14 mouse cellular contexts compared by ENCODE assay signal in the genomic region with DNA sequence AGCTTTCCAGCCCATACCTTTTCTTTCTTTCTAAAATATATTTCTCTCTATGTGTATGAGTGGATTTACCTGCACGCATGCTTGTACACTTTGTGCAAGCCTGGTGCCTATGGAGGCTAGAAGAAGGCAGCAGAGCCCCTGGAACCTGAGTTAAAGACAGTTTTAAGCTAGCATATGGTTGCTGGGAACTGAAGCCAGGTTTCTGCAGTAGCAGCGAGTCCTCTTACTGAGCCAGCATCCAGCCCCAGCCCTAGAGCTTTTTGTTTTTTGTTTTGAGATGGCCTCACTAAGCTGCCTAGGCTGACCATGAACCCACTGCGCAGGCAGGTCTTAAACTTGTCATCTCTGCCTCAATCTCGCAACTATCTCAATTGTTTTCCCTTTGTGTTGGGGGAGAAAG. TPM values are rescaled to one million over a fixed set of nuclear protein-coding genes. Genes with fewer than 3 reads are reported as not detected.
DNase-seq lines count a peak whose midpoint lies in the region; TF ChIP-seq lines count a peak whose summit lies in the region.
"Had no signal": no experiment of that assay in that cellular context is flagged by ENCODE, and none has a peak within 500 bp of the region (broad histone marks: within the 10 kb centered on the region; RNA-seq: fewer than 3 reads in every experiment).

No protein-coding gene starts in this region.

- no peak for TF ChIP-seq CTCF in layer of hippocampus, adult 2 months (conservative IDR thresholded peaks at IDR 0.05)

- H3K27ac ChIP-seq in layer of hippocampus, adult 2 months = 0 out of 2 replicates have a peak overlapping the region, but pooled peaks have one; percentile 48
- H3K27ac ChIP-seq: embryonic facial prominence, embryonic 12.5 days; forebrain, embryonic 15.5 days; heart, embryonic 13.5 days; hindbrain, embryonic 13.5 days; hindbrain, postnatal 0 days had no signal

- no peak for DNase-seq in layer of hippocampus, adult 2 months (ENCODE audit: low spot score in 2 of 2)
- DNase-seq in layer of hippocampus, adult 8-10 months (ENCODE audit: low spot score in 2 of 2) = no peak
- DNase-seq in cerebellum, adult 18-20 months = peak; percentile 33 to 53
- DNase-seq in cerebellum, adult 9-11 months = peak; percentile 51
- DNase-seq in right cerebral cortex, adult 18-20 months = no peak
- no peak for DNase-seq in kidney, postnatal 4 days
- DNase-seq: adrenal gland, postnatal 10 days; gastrocnemius, postnatal 36 days; kidney, adult 11 months had no signal

- H3K4me3 ChIP-seq in layer of hippocampus, adult 2 months = no peak overlapping the region
- H3K4me3 ChIP-seq: embryonic facial prominence, embryonic 12.5 days; forebrain, embryonic 15.5 days; heart, embryonic 13.5 days; hindbrain, embryonic 13.5 days had no signal

RNA-seq across cellular contexts. Expression of gene Tbc1d25, which starts 11.5 kb away (rescaled TPM):
- total RNA-seq in layer of hippocampus, adult 2 months (2021) = 10 to 100 TPM; 13.5 to 13.6 TPM
- 10 to 100 TPM; 12.4 to 13.5 (median 12.6) TPM for total RNA-seq in layer of hippocampus, adult 8-10 months (2022)

RNA-seq across cellular contexts. Expression of gene Rbm3, which starts 18.8 kb away (rescaled TPM):
- 100 to 1,000 TPM; 111 to 133 TPM for total RNA-seq in layer of hippocampus, adult 2 months (2021)
- total RNA-seq in layer of hippocampus, adult 8-10 months (2022) = 100 to 1,000 TPM; 111 to 215 (median 130) TPM

RNA-seq across cellular contexts. Expression of gene Ebp, which starts 28.8 kb away (rescaled TPM):
- total RNA-seq in layer of hippocampus, adult 2 months (2021) = 10 to 100 TPM; 28.5 to 32.5 TPM
- total RNA-seq in layer of hippocampus, adult 8-10 months (2022) = 10 to 100 TPM; 27.5 to 38.5 (median 33.2) TPM

RNA-seq across cellular contexts. Expression of gene Wdr13, which starts 31.8 kb away (rescaled TPM):
- 100 to 1,000 TPM; 208 to 235 TPM for total RNA-seq in layer of hippocampus, adult 2 months (2021)
- total RNA-seq in layer of hippocampus, adult 8-10 months (2022) = 100 to 1,000 TPM; 188 to 218 (median 204) TPM

RNA-seq across cellular contexts. Expression of gene Porcn, which starts 41.9 kb away (rescaled TPM):
- 100 to 1,000 TPM; 102 to 113 TPM for total RNA-seq in layer of hippocampus, adult 2 months (2021)
- total RNA-seq in layer of hippocampus, adult 8-10 months (2022) = 100 to 1,000 TPM in 1 of 4 experiments, 10 to 100 TPM in 3; 89.7 to 110 (median 95.1) TPM

Comparison
In these comparisons a context has a peak if more than half of its experiments do, and no peak if none do; other contexts are left out.
1. DNase-seq: peak in cerebellum, adult 18-20 months (2 of 2) and cerebellum, adult 9-11 months (single experiment); none in layer of hippocampus, adult 2 months (0 of 2), layer of hippocampus, adult 8-10 months (0 of 2), right cerebral cortex, adult 18-20 months (single experiment) and kidney, postnatal 4 days (0 of 2).